Mouse (Mus musculus): ENCODE results near the gene Pdilt. TPM values are rescaled to one million over a fixed set of nuclear protein-coding genes. Genes with fewer than 3 reads are reported as not detected.

The Pdilt gene
- polyA plus RNA-seq, 1 experiment from 2014 or later = not detected

Other genes with a start within 250 kb of the Pdilt start
- not detected in 2 replicates for gene Gp2, start 64.2 kb downstream of the Pdilt start, polyA plus RNA-seq (2015; fragmentation: Nextera tagmentation; extraction: Ambion mirVana)
- not detected in 2 replicates for gene Umod, start 44.2 kb downstream of the Pdilt start, polyA plus RNA-seq (2015; fragmentation: Nextera tagmentation; extraction: Ambion mirVana)
- gene Acsm5, start 4.0 kb downstream of the Pdilt start, polyA plus RNA-seq (2015; fragmentation: Nextera tagmentation; extraction: Ambion mirVana) = 0.03 TPM in 1 of 2 replicates, not detected in the other
- not detected in 2 replicates for gene Acsm2, start 30.9 kb upstream of the Pdilt start, polyA plus RNA-seq (2015; fragmentation: Nextera tagmentation; extraction: Ambion mirVana)
- 0.63 and 0.68 TPM in 2 replicates for gene Acsm1, start 83.5 kb upstream of the Pdilt start, polyA plus RNA-seq (2015; fragmentation: Nextera tagmentation; extraction: Ambion mirVana)
- not detected in 2 replicates for gene Acsm4, start 166.5 kb upstream of the Pdilt start, polyA plus RNA-seq (2015; fragmentation: Nextera tagmentation; extraction: Ambion mirVana)
- 35.7 and 40.8 TPM in 2 replicates for gene Thumpd1, start 197.3 kb upstream of the Pdilt start, polyA plus RNA-seq (2015; fragmentation: Nextera tagmentation; extraction: Ambion mirVana)
- gene Acsm3, start 237.4 kb upstream of the Pdilt start, polyA plus RNA-seq (2015; fragmentation: Nextera tagmentation; extraction: Ambion mirVana) = 0.93 and 1.7 TPM in 2 replicates